Mouse (Mus musculus) kidney, postnatal 10 days (tissue): ENCODE data around the gene Ehd4.

ENCODE experiments used
- DNase-seq: peaks from one replicate; pipeline ENCODE4 v3.0.0; 2021; ENCODE audit warnings: mixed read lengths

The Ehd4 gene

GRCm38 (mm10) chr2:120141671-120142070 lies 12.7 kb downstream of the Ehd4 start:
- DNase-seq: no peak

GRCm38 (mm10) chr2:120140326-120140725 lies 14.1 kb downstream of the Ehd4 start:
- DNase-seq: no peak

- no peak for DNase-seq
Observed at GRCm38 (mm10) chr2:120139091-120139490, 15.3 kb downstream of the Ehd4 start.

- no peak for DNase-seq
Observed at GRCm38 (mm10) chr2:120137281-120137680, 17.1 kb downstream of the Ehd4 start.

- no peak for DNase-seq
Observed at GRCm38 (mm10) chr2:120134453-120135075, 19.8 kb downstream of the Ehd4 start.

- DNase-seq: no peak
Observed at GRCm38 (mm10) chr2:120131881-120132280, 22.5 kb downstream of the Ehd4 start.

GRCm38 (mm10) chr2:120129252-120129908 lies 25.0 kb downstream of the Ehd4 start:
- no peak for DNase-seq

GRCm38 (mm10) chr2:120128611-120129051 lies 25.8 kb downstream of the Ehd4 start:
- DNase-seq: peak; percentile 55

GRCm38 (mm10) chr2:120128011-120128410 lies 26.4 kb downstream of the Ehd4 start:
- DNase-seq: no peak

- DNase-seq: no peak
Observed at GRCm38 (mm10) chr2:120126901-120127300, 27.5 kb downstream of the Ehd4 start.

GRCm38 (mm10) chr2:120126408-120126807 lies 28.0 kb downstream of the Ehd4 start:
- DNase-seq: no peak

- no peak for DNase-seq
Observed at GRCm38 (mm10) chr2:120125461-120125860, 28.9 kb downstream of the Ehd4 start.

GRCm38 (mm10) chr2:120124946-120125345 lies 29.5 kb downstream of the Ehd4 start:
- DNase-seq: no peak

- no peak for DNase-seq
Observed at GRCm38 (mm10) chr2:120124096-120124495, 30.3 kb downstream of the Ehd4 start.

GRCm38 (mm10) chr2:120122983-120123382 lies 31.4 kb downstream of the Ehd4 start:
- no peak for DNase-seq

GRCm38 (mm10) chr2:120117346-120117745 lies 37.1 kb downstream of the Ehd4 start:
- no peak for DNase-seq

GRCm38 (mm10) chr2:120116362-120116761 lies 38.0 kb downstream of the Ehd4 start:
- DNase-seq: no peak

GRCm38 (mm10) chr2:120114977-120115376 lies 39.4 kb downstream of the Ehd4 start:
- no peak for DNase-seq

GRCm38 (mm10) chr2:120113963-120114362 lies 40.4 kb downstream of the Ehd4 start:
- DNase-seq: no peak

- DNase-seq: no peak
Observed at GRCm38 (mm10) chr2:120113476-120113875, 40.9 kb downstream of the Ehd4 start.

- peak; percentile 41 for DNase-seq
Observed at GRCm38 (mm10) chr2:120111596-120111995, 42.8 kb downstream of the Ehd4 start.

- DNase-seq: no peak
Observed at GRCm38 (mm10) chr2:120111172-120111571, 43.2 kb downstream of the Ehd4 start.

- no peak for DNase-seq
Observed at GRCm38 (mm10) chr2:120108077-120108476, 46.3 kb downstream of the Ehd4 start.

GRCm38 (mm10) chr2:120107446-120107845 lies 47.0 kb downstream of the Ehd4 start:
- no peak for DNase-seq
